Mouse (Mus musculus) lung, postnatal 10 days (tissue): ENCODE measurements at regions not wholly inside any gene's neighbourhood (a gene's known extent, or its start where the extent isn't known, plus 50 kb on each side); places are given as distances from the start of the nearest gene placed in this dataset.

Experiments used
- DNase-seq: peaks from one replicate; pipeline ENCODE4 v3.0.0; 2021

GRCm38 (mm10) chr7:71475383-71475782, 124.1 kb upstream of the Gm10295 start:
- no peak for DNase-seq

- DNase-seq = no peak
These were observed 121.3 kb upstream of the Gm10295 start for GRCm38 (mm10) chr7:71472384-71473141.

- peak; percentile 75 for DNase-seq
These were observed 120.5 kb upstream of the Gm10295 start for GRCm38 (mm10) chr7:71471658-71472383.

- DNase-seq = no peak
These were observed 120.0 kb upstream of the Gm10295 start for GRCm38 (mm10) chr7:71471319-71471657.

- DNase-seq = no peak
These were observed 119.1 kb upstream of the Gm10295 start for GRCm38 (mm10) chr7:71470418-71470817.

- no peak for DNase-seq
These were observed 118.7 kb upstream of the Gm10295 start for GRCm38 (mm10) chr7:71469951-71470350.

- DNase-seq = peak; percentile 54
These were observed 116.3 kb upstream of the Gm10295 start for GRCm38 (mm10) chr7:71467436-71468127.

GRCm38 (mm10) chr7:71464127-71464526, 112.8 kb upstream of the Gm10295 start:
- DNase-seq = no peak

GRCm38 (mm10) chr7:71463565-71463964, 112.3 kb upstream of the Gm10295 start:
- no peak for DNase-seq

GRCm38 (mm10) chr7:71459805-71460204, 108.5 kb upstream of the Gm10295 start:
- no peak for DNase-seq

- DNase-seq = peak; percentile 49
These were observed 106.9 kb upstream of the Gm10295 start for GRCm38 (mm10) chr7:71458104-71458754.

GRCm38 (mm10) chr7:71457409-71458103, 106.3 kb upstream of the Gm10295 start:
- DNase-seq = no peak

GRCm38 (mm10) chr7:71456421-71456820, 105.1 kb upstream of the Gm10295 start:
- DNase-seq = peak; percentile 12

- peak; percentile 22 for DNase-seq
These were observed 89.3 kb upstream of the Gm10295 start for GRCm38 (mm10) chr7:71440330-71441240.

GRCm38 (mm10) chr7:71425982-71426381, 74.7 kb upstream of the Gm10295 start:
- no peak for DNase-seq

- no peak for DNase-seq
These were observed 68.0 kb upstream of the Gm10295 start for GRCm38 (mm10) chr7:71419261-71419660.

- no peak for DNase-seq
These were observed 67.6 kb upstream of the Gm10295 start for GRCm38 (mm10) chr7:71418856-71419255.

- no peak for DNase-seq
These were observed 63.5 kb upstream of the Gm10295 start for GRCm38 (mm10) chr7:71414756-71415155.

- no peak for DNase-seq
These were observed 61.8 kb upstream of the Gm10295 start for GRCm38 (mm10) chr7:71413121-71413520.

- peak; percentile 91 for DNase-seq
These were observed 60.8 kb upstream of the Gm10295 start for GRCm38 (mm10) chr7:71412079-71412478.

- peak; percentile 79 for DNase-seq
These were observed 60.2 kb upstream of the Gm10295 start for GRCm38 (mm10) chr7:71411293-71412011.
